Mouse (Mus musculus): ENCODE data around the gene Acadsb.
"Not testable (repeated sequence)": the region's sequence is repeated elsewhere in the genome, so short reads cannot be mapped to it uniquely, and the experiment has no call there.

Acadsb gene

GRCm38 (mm10) chr7:131410416-131411058 lies at the start of gene Acadsb, which contains the start of gene Ikzf5:
Gene Acadsb, plus strand, starts transcription at chr7:131410601.
Gene Ikzf5, minus strand, starts transcription at chr7:131410521.
- DNase-seq: peak; percentile 100

- DNase-seq: no peak
Observed at GRCm38 (mm10) chr7:131362269-131362614, 48.2 kb upstream of the Acadsb start.

- peak; percentile 95 to 97 for DNase-seq
Observed at GRCm38 (mm10) chr7:131362615-131363300, 47.6 kb upstream of the Acadsb start, which contains the start of gene 2310057M21Rik. Gene 2310057M21Rik, minus strand, starts transcription at chr7:131362759.

GRCm38 (mm10) chr7:131364131-131364530 lies 46.3 kb upstream of the Acadsb start:
- DNase-seq: no peak

- DNase-seq: peak; percentile 87
Observed at GRCm38 (mm10) chr7:131370648-131371469, 39.5 kb upstream of the Acadsb start, which contains the start of gene Pstk. Gene Pstk, plus strand, starts transcription at chr7:131371141.

- no peak for DNase-seq
Observed at GRCm38 (mm10) chr7:131371470-131371860, 38.9 kb upstream of the Acadsb start.

GRCm38 (mm10) chr7:131371880-131372651 lies 38.3 kb upstream of the Acadsb start:
- no peak for DNase-seq

- DNase-seq: not testable (repeated sequence)
Observed at GRCm38 (mm10) chr7:131391761-131392160, 18.6 kb upstream of the Acadsb start.

- DNase-seq: peak in 1 of 2 experiments; percentile 9
Observed at GRCm38 (mm10) chr7:131409321-131409987, 947 bp upstream of the Acadsb start.

- no peak for DNase-seq
Observed at GRCm38 (mm10) chr7:131409988-131410385, 414 bp upstream of the Acadsb start.

- peak; percentile 31 to 69 for DNase-seq
Observed at GRCm38 (mm10) chr7:131411221-131411940, 980 bp downstream of the Acadsb start.

- DNase-seq: no peak
Observed at GRCm38 (mm10) chr7:131411941-131412270, 1.5 kb downstream of the Acadsb start.

- not testable (repeated sequence) for DNase-seq
Observed at GRCm38 (mm10) chr7:131416742-131417141, 6.3 kb downstream of the Acadsb start.

GRCm38 (mm10) chr7:131417605-131418004 lies 7.2 kb downstream of the Acadsb start:
- DNase-seq: no peak

GRCm38 (mm10) chr7:131424912-131425311 lies 14.5 kb downstream of the Acadsb start:
- DNase-seq: no peak

GRCm38 (mm10) chr7:131427331-131427730 lies 16.9 kb downstream of the Acadsb start:
- DNase-seq: no peak

GRCm38 (mm10) chr7:131432244-131432643 lies 21.8 kb downstream of the Acadsb start:
- DNase-seq: peak in 1 of 2 experiments; percentile 10

- no peak for DNase-seq
Observed at GRCm38 (mm10) chr7:131434276-131434675, 23.9 kb downstream of the Acadsb start.

- DNase-seq: no peak
Observed at GRCm38 (mm10) chr7:131437051-131437450, 26.6 kb downstream of the Acadsb start.

GRCm38 (mm10) chr7:131456714-131457113 lies 46.3 kb downstream of the Acadsb start:
- no peak for DNase-seq

GRCm38 (mm10) chr7:131465117-131465601 lies 54.8 kb downstream of the Acadsb start:
- DNase-seq: no peak
